Mouse (Mus musculus) stomach, postnatal 0 days (tissue): ENCODE measurements around the gene Lrrtm3. TPM values are rescaled to one million over a fixed set of nuclear protein-coding genes. Genes with fewer than 3 reads are reported as not detected.

Experiments used
- ATAC-seq: fragments of 200-750 bp; cut with Nextera tagmentation; 2 replicates; pipeline ENCODE4 v1.8.0; 2017; ENCODE audit not compliant: low FRiP score, low TSS enrichment
- DNase-seq: peaks from one replicate; pipeline ENCODE4 v3.0.0-alpha.2; 2016; ENCODE audit warnings: low spot score
- H3K27ac ChIP-seq: fragments of 300-500 bp; sonication (generic); replicated peaks from 2 replicates; pipeline ENCODE4 v1.5.1; 2014; ENCODE audit warnings: mild to moderate bottlenecking, control low read depth
- H3K27me3 ChIP-seq: fragments of 300-500 bp; sonication (generic); 2 replicates; pipeline ENCODE4 v1.6.1; 2014; ENCODE audit warnings: low read length; ENCODE audit not compliant: control insufficient read depth, insufficient read depth
- H3K36me3 ChIP-seq: fragments of 300-500 bp; sonication (generic); 2 replicates; pipeline ENCODE4 v1.6.1; 2014; ENCODE audit warnings: low read length, mixed read lengths; ENCODE audit not compliant: control insufficient read depth, insufficient read depth
- H3K4me1 ChIP-seq: fragments of 300-500 bp; sonication (generic); replicated peaks from 2 replicates; pipeline ENCODE4 v1.6.1; 2014; ENCODE audit warnings: antibody characterized with exemption; ENCODE audit not compliant: control insufficient read depth, insufficient read depth
- H3K4me2 ChIP-seq: fragments of 300-500 bp; sonication (generic); replicated peaks from 2 replicates; pipeline ENCODE4 v1.6.1; 2014; ENCODE audit warnings: low read depth, mild to moderate bottlenecking, control low read depth, moderate library complexity
- H3K4me3 ChIP-seq: fragments of 300-500 bp; sonication (generic); 2 replicates; pipeline ENCODE4 v1.5.1; 2014; ENCODE audit warnings: low read depth, low read length, control low read depth
- H3K9ac ChIP-seq: fragments of 300-500 bp; sonication (generic); 2 replicates; pipeline ENCODE4 v1.6.1; 2014; ENCODE audit warnings: mild to moderate bottlenecking, low read length, control low read depth, mixed read lengths
- H3K9me3 ChIP-seq: fragments of 300-500 bp; sonication (generic); 2 replicates; pipeline ENCODE4 v1.6.1; 2016; ENCODE audit warnings: low read length; ENCODE audit not compliant: control insufficient read depth
- CTCF ChIP-seq: IDR thresholded peaks from 2 replicates; pipeline ENCODE4 v1.5.1; 2016; ENCODE audit warnings: antibody characterized with exemption, low read depth, mild to moderate bottlenecking, moderate library complexity
- EP300 ChIP-seq: optimal IDR thresholded peaks from 2 replicates; pipeline ENCODE3; 2016; ENCODE audit warnings: antibody characterized with exemption
- WGBS: fragments of 180-500 bp; shearing (Covaris S2); extraction: QIAGEN DNeasy Blood & Tissue Kit; methylation state at CpG from one replicate; pipeline ENCODE4 v1.1.7; 2014; 5-methylcytosine and 5-hydroxymethylcytosine counted together
- polyA plus RNA-seq: library from polyadenylated mRNA; unstranded; fragments of >200 nt; fragmentation: Nextera tagmentation; extraction: Ambion mirVana; gene quantifications from 2 replicates; pipeline ENCODE4 v1.2.1, GENCODE M21; 2015

Lrrtm3 gene
- polyA plus RNA-seq, 1 experiment from 2014 or later = 2.7 TPM

DNA sequence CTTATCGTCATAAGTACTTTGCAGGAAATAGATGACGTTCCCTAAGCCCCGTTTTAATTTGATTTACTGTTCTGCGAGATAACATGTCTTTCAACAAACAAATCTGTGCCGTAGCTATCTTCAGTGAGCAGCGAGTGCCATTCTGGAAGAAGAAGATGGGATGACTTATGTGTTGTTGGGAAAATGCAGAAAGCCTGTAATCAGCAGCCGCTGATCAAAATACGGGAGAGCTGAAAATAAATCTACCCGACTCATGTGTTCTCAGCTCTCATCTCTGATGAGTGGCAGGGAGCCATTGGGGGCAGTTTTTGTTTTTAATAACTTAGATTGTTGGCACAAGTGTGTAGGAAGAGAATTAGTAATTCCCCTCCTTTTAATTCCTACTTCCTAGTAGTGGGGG is 26.4 kb downstream of the Lrrtm3 start:
- no peaks in the 10 kb centered on the region for H3K4me1 ChIP-seq

DNA sequence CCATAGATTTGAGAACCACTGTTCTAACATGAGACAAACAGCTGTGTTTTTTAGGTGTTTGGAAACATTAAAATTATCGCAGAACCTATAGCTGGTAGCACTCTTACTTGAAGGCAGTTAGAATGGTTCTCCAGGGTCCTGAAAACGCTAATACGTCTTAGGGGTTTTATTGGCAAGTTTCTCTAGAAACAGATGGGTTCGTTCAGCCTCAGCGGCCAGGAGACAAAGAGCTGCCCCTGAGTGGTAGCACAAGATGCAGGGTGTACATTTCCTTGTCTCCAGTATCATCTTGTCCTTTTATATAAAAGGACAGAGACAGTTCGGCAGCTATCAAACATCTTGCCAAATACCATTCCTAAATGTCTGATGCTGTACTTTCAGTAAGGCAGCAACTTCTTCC is 40.1 kb downstream of the Lrrtm3 start:
- ATAC-seq (no peak), DNase-seq (no peak)
- no peaks in the 10 kb centered on the region for H3K4me1 ChIP-seq
- H3K9me3 ChIP-seq = no peaks in the 10 kb centered on the region
- H3K27ac ChIP-seq = no peak overlapping the region
- no peak for TF ChIP-seq EP300
- no peak for TF ChIP-seq CTCF
- 84% methylated on average over 6 of the region's 6 CpGs for WGBS
- no peaks in the 10 kb centered on the region for H3K27me3 ChIP-seq
- no peak overlapping the region for H3K9ac ChIP-seq
- no peak overlapping the region for H3K4me2 ChIP-seq
- H3K4me3 ChIP-seq = no peak overlapping the region
- no peaks in the 10 kb centered on the region for H3K36me3 ChIP-seq

More for the DNA sequence above, 26.4 kb downstream of the Lrrtm3 start:
- Histone ChIP-seq H3K9me3 (no peaks in the 10 kb centered on the region), H3K27ac (no peak overlapping the region), H3K4me3 (no peak overlapping the region), H3K9ac (no peak overlapping the region), H3K4me2 (no peak overlapping the region), H3K36me3 (no peaks in the 10 kb centered on the region), H3K27me3 (no peaks in the 10 kb centered on the region)
- 56% methylated on average over 9 of the region's 9 CpGs for WGBS
- DNase-seq (no peak), ATAC-seq (no peak)
- TF ChIP-seq EP300 (no peak), CTCF (no peak)

DNA sequence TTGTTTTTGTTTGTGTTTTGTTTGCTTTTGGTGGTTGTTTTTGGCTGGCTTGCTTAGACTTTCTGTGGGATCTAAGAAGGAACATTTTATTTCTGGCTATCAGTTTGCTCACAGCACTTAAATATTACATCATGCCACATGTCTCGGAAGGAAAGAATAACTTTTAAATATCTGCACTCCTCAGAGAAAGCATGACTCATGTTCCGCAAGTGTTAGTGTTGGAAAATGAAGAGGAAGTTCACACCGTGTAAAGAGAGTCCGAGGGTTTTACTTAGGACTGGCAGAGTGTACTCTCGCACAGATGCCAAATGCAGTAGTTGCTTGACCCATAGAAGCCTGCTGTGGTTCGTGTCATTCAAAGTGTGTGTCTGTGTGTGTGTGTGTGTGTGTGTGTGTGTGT is 40.9 kb downstream of the Lrrtm3 start:
- DNase-seq = no peak
- ATAC-seq = 0 out of 2 replicates have a peak, but pooled peaks have one; percentile 35
- Histone ChIP-seq H3K27ac (no peak overlapping the region), H3K4me3 (no peak overlapping the region), H3K9me3 (no peaks in the 10 kb centered on the region), H3K36me3 (no peaks in the 10 kb centered on the region), H3K4me2 (no peak overlapping the region), H3K27me3 (no peaks in the 10 kb centered on the region), H3K9ac (no peak overlapping the region), H3K4me1 (no peaks in the 10 kb centered on the region)
- TF ChIP-seq EP300 (no peak), CTCF (no peak)
- 55% methylated on average over 6 of the region's 6 CpGs for WGBS

DNA sequence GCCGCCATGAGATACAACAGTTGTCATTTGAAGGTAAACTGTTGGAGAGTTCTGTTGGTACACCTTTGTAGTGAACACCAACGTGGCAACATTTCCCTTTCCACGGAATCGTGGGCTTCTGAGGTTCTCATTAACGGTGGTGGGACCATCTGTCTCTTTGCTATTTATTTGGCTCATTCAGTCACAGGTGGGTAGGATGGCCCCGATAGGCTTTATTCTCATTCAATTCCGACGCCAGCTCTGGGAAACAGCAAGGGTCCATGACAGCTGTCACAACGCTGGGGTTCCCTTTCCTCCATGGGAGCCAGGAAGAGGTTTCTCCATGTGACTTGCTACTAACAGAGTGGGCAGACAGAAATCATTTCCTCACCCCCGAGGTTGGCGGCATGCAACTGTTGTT is 48.2 kb downstream of the Lrrtm3 start:
- Histone ChIP-seq H3K36me3 (no peaks in the 10 kb centered on the region), H3K9me3 (no peaks in the 10 kb centered on the region), H3K27ac (no peak overlapping the region), H3K4me1 (no peaks in the 10 kb centered on the region), H3K9ac (no peak overlapping the region), H3K4me3 (no peak overlapping the region), H3K27me3 (no peaks in the 10 kb centered on the region), H3K4me2 (no peak overlapping the region)
- ATAC-seq = no peak
- DNase-seq = no peak
- 84% methylated on average over 11 of the region's 11 CpGs for WGBS
- TF ChIP-seq EP300 = no peak
- TF ChIP-seq CTCF = no peak

DNA sequence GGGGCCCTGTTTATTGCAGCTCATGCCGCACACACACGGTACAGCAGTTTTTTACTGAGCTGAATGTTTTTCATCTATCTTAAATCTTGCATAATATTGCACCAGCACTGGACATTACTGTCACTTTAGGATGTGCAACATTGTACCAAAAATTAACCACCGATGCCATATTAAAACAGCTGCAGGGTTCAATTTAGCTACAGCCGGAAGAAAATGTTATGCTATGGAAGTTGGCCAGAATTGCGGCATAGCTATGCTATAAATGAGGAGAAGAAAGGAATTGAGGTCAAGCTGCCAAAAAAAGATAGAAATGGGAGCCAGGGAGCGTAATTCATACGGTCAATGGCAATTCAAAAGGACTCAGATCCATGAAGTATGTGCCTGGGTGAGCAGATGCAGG is 48.9 kb downstream of the Lrrtm3 start:
- no peak for DNase-seq

DNA sequence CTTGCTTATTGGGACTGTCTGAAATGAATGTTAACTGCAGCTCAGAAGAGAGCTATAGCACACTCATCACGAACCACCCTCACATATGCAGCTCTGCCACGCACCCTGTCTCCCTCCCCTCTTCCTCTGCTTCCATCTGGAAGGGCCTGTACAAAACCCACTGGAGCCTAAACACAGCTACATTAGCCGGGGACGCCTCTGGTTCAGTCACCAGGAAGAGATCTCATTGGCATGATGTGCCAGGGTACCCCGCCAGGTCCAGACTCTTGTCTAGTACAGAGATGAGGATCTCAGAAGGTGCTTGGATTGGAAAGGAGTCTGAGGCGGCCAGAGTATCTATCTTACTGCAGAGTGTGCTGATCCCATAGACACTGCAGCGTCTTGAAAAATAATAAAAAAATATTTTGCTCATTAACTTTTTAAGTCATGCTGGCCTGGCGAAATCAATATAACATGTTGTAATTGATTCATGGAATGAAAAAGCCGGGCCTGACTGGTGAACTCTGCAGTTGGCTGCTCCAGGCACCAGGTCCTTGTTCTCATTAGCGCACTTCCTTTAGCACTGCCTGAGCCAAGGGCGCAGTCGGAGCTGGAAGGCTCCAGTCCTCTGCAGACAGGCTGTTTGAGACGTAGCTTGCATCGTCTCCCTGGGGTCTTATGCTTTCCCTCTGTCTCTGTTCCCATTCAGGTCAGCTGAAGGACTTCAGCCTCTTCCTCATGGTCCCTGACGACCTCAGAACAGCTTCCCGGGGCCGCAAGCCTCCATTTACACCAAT is 50.1 kb downstream of the Lrrtm3 start:
- no peak for DNase-seq

More for the DNA sequence above, 48.9 kb downstream of the Lrrtm3 start:
- Histone ChIP-seq H3K27ac (no peak overlapping the region), H3K9ac (no peak overlapping the region), H3K27me3 (no peaks in the 10 kb centered on the region), H3K4me3 (no peak overlapping the region), H3K4me1 (no peaks in the 10 kb centered on the region), H3K4me2 (no peak overlapping the region), H3K36me3 (no peaks in the 10 kb centered on the region), H3K9me3 (no peaks in the 10 kb centered on the region)
- no peak for ATAC-seq
- TF ChIP-seq CTCF = no peak
- no peak for TF ChIP-seq EP300
- WGBS = 69% methylated on average over 7 of the region's 7 CpGs

More for the DNA sequence above, 50.1 kb downstream of the Lrrtm3 start:
- 78% methylated on average over 17 of the region's 17 CpGs for WGBS
- no peak overlapping the region for H3K27ac ChIP-seq
- ATAC-seq = no peak
- H3K36me3 ChIP-seq = no peaks in the 10 kb centered on the region
- no peak overlapping the region for H3K9ac ChIP-seq
- H3K4me2 ChIP-seq = no peak overlapping the region
- no peaks in the 10 kb centered on the region for H3K4me1 ChIP-seq
- H3K4me3 ChIP-seq = no peak overlapping the region
- no peaks in the 10 kb centered on the region for H3K9me3 ChIP-seq
- no peaks in the 10 kb centered on the region for H3K27me3 ChIP-seq
- TF ChIP-seq CTCF (no peak), EP300 (no peak)
